Mouse (Mus musculus) lung, adult 2 months (tissue): ENCODE measurements around the gene Vps18.

ENCODE experiments used
- CTCF ChIP-seq: fragments of 200-500 bp; IDR thresholded peaks from 2 replicates; pipeline ENCODE4 v1.5.1; 2011; ENCODE audit warnings: mild to moderate bottlenecking, low read length, control low read depth; ENCODE audit not compliant: insufficient read depth
- POLR2A ChIP-seq: fragments of 200-500 bp; IDR thresholded peaks from 2 replicates; pipeline ENCODE4 v1.6.1; 2011; ENCODE audit warnings: low read depth, mild to moderate bottlenecking, control low read depth, low read length, borderline replicate concordance; ENCODE audit errors: extremely low read depth

GRCm38 (mm10) chr2:119336470-119336869 is 47.9 kb downstream of the Vps18 start:
- TF ChIP-seq CTCF (no peak), POLR2A (no peak)
